Mouse (Mus musculus) thymus, adult 2 months (tissue): Measurements from ENCODE around the gene Gm28374.

Experiments
- CTCF ChIP-seq: fragments of 200-500 bp; IDR thresholded peaks from 2 replicates; pipeline ENCODE4 v1.5.1; 2012; ENCODE audit warnings: mild to moderate bottlenecking, control low read depth, low read length, moderate library complexity, borderline replicate concordance; ENCODE audit not compliant: control insufficient read depth, poor library complexity, insufficient read depth; ENCODE audit errors: extremely low read depth
- POLR2A ChIP-seq: fragments of 200-500 bp; IDR thresholded peaks from 2 replicates; pipeline ENCODE4 v1.6.1; 2012; ENCODE audit warnings: mild to moderate bottlenecking, low read length, control low read depth, moderate library complexity; ENCODE audit not compliant: control insufficient read depth, poor library complexity, insufficient read depth; ENCODE audit errors: extremely low read depth

DNA sequence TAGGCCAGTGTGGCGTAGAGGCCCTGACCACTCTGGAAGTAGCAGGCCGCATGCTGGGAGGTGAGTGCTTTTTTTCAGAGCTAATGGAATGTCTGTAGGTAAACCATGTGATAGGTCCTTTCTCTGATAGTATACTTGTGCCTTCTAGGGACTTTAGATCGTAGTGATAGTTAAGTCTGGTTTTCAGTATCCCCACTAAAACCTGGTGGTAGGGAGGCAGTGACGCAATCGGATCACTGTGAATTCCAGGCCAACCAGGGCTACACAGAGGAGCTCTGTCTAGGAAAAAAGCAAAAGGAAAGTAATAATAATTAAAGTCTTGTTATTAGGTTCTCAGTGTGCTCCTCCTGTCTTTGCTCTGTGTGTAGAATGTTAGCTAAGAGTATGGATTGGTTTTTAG lies 23.5 kb downstream of the Gm28374 start:
- TF ChIP-seq CTCF (no peak), POLR2A (no peak)
